Mouse (Mus musculus) liver, adult (tissue): ENCODE results near the gene Flt3.

Source experiments
- GATA4 ChIP-seq: IDR thresholded peaks from 2 replicates; pipeline ENCODE4 v1.6.1; 2014; ENCODE audit warnings: mild to moderate bottlenecking, low read length; ENCODE audit not compliant: insufficient replicate concordance

Gene Flt3

GRCm38 (mm10) chr5:147342901-147343300 is 57.4 kb downstream of the Flt3 start:
- no peak for TF ChIP-seq GATA4

GRCm38 (mm10) chr5:147340741-147341414 is 59.4 kb downstream of the Flt3 start:
- TF ChIP-seq GATA4: no peak

GRCm38 (mm10) chr5:147339560-147339959 is 60.7 kb downstream of the Flt3 start:
- TF ChIP-seq GATA4: no peak

GRCm38 (mm10) chr5:147338967-147339366 is 61.3 kb downstream of the Flt3 start:
- TF ChIP-seq GATA4: no peak

GRCm38 (mm10) chr5:147332711-147333110 is 67.6 kb downstream of the Flt3 start:
- TF ChIP-seq GATA4: no peak

- no peak for TF ChIP-seq GATA4
These were observed 68.7 kb downstream of the Flt3 start for GRCm38 (mm10) chr5:147331547-147331946.

- no peak for TF ChIP-seq GATA4
These were observed 70.3 kb downstream of the Flt3 start for GRCm38 (mm10) chr5:147329946-147330345.

- no peak for TF ChIP-seq GATA4
These were observed 72.7 kb downstream of the Flt3 start for GRCm38 (mm10) chr5:147327636-147328035.

GRCm38 (mm10) chr5:147325931-147326330 is 74.4 kb downstream of the Flt3 start:
- no peak for TF ChIP-seq GATA4

- no peak for TF ChIP-seq GATA4
These were observed 76.9 kb downstream of the Flt3 start for GRCm38 (mm10) chr5:147323237-147323917.

GRCm38 (mm10) chr5:147322183-147322582 is 78.1 kb downstream of the Flt3 start, which contains the start of gene Urad:
Gene Urad, minus strand, starts transcription at chr5:147322440.
- TF ChIP-seq GATA4: no peak

- no peak for TF ChIP-seq GATA4
These were observed 80.6 kb downstream of the Flt3 start for GRCm38 (mm10) chr5:147319653-147320052.

GRCm38 (mm10) chr5:147317991-147318390 is 82.3 kb downstream of the Flt3 start:
- no peak for TF ChIP-seq GATA4

GRCm38 (mm10) chr5:147317321-147317720 is 83.0 kb downstream of the Flt3 start:
- TF ChIP-seq GATA4: no peak

- TF ChIP-seq GATA4: no peak
These were observed 84.7 kb downstream of the Flt3 start for GRCm38 (mm10) chr5:147315432-147316075.
